Mouse (Mus musculus): ENCODE results near the gene Tmem88b. TPM values are rescaled to one million over a fixed set of nuclear protein-coding genes. Genes with fewer than 3 reads are reported as not detected.

Gene Tmem88b
- polyA plus RNA-seq, 1 experiment from 2014 or later = 1.2 TPM

GRCm38 (mm10) chr4:155772786-155773185 is 12.9 kb downstream of the Tmem88b start:
- Histone ChIP-seq H3K27ac (no peak overlapping the region), H3K9me3 (no peaks in the 10 kb centered on the region), H3K4me2 (peak overlapping the region; percentile 80; the same call in 1 of the 2 replicates), H3K4me1 (peaks cover 37% of the 10 kb centered on the region), H3K4me3 (0 out of 2 replicates have a peak overlapping the region, but pooled peaks have one; percentile 8), H3K36me3 (replicated peaks) (no peaks in the 10 kb centered on the region), H3K27me3 (replicated peaks) (peaks cover 20% of the 10 kb centered on the region), H3K9ac (no peak overlapping the region)
- ATAC-seq (replicated peaks) = no peak
- WGBS = 86% methylated on average over 13 of the region's 13 CpGs

GRCm38 (mm10) chr4:155771706-155772105 is 14.0 kb downstream of the Tmem88b start:
- Histone ChIP-seq H3K9ac (no peak overlapping the region), H3K36me3 (replicated peaks) (no peaks in the 10 kb centered on the region), H3K27me3 (replicated peaks) (peaks cover 20% of the 10 kb centered on the region), H3K4me2 (peak overlapping the region; percentile 12; the same call in 1 of the 2 replicates), H3K9me3 (no peaks in the 10 kb centered on the region), H3K4me3 (no peak overlapping the region), H3K27ac (no peak overlapping the region), H3K4me1 (peaks cover 37% of the 10 kb centered on the region)
- 88% methylated on average over 2 of the region's 2 CpGs for WGBS
- no peak for ATAC-seq (replicated peaks)

- Histone ChIP-seq H3K9ac (peak overlapping the region; percentile 64), H3K9me3 (no peaks in the 10 kb centered on the region), H3K4me3 (peak overlapping the region; percentile 46), H3K36me3 (replicated peaks) (no peaks in the 10 kb centered on the region), H3K27me3 (replicated peaks) (peaks cover 20% of the 10 kb centered on the region), H3K4me2 (peak overlapping the region; percentile 76), H3K4me1 (peaks cover 35% of the 10 kb centered on the region), H3K27ac (no peak overlapping the region)
- ATAC-seq (replicated peaks) = peak; percentile 24; the same call in 1 of the 2 replicates
- WGBS = 46% methylated on average over 24 of the region's 24 CpGs
Observed at GRCm38 (mm10) chr4:155770626-155771025, 15.0 kb downstream of the Tmem88b start.

- Histone ChIP-seq H3K4me3 (peak overlapping the region; percentile 46), H3K36me3 (replicated peaks) (no peaks in the 10 kb centered on the region), H3K4me2 (peak overlapping the region; percentile 76), H3K4me1 (peaks cover 29% of the 10 kb centered on the region), H3K27me3 (replicated peaks) (peaks cover 20% of the 10 kb centered on the region), H3K9ac (peak overlapping the region; percentile 64), H3K27ac (peak overlapping the region; percentile 67), H3K9me3 (no peaks in the 10 kb centered on the region)
- under 1% methylated on average over 39 of the region's 39 CpGs for WGBS
- ATAC-seq (replicated peaks) = peak; percentile 70
Observed at GRCm38 (mm10) chr4:155769880-155770512, 15.7 kb downstream of the Tmem88b start.

- Histone ChIP-seq H3K27me3 (replicated peaks) (peaks cover 20% of the 10 kb centered on the region), H3K4me3 (peak overlapping the region; percentile 46), H3K36me3 (replicated peaks) (no peaks in the 10 kb centered on the region), H3K4me2 (peak overlapping the region; percentile 76), H3K9me3 (no peaks in the 10 kb centered on the region), H3K4me1 (peaks cover 25% of the 10 kb centered on the region), H3K27ac (peak overlapping the region; percentile 67; the same call in 1 of the 2 replicates), H3K9ac (peak overlapping the region; percentile 64)
- ATAC-seq (replicated peaks) = no peak
- 65% methylated on average over 5 of the region's 5 CpGs for WGBS
Observed at GRCm38 (mm10) chr4:155769496-155769879, 16.2 kb downstream of the Tmem88b start.

GRCm38 (mm10) chr4:155762357-155762756 is 23.3 kb downstream of the Tmem88b start:
- no peak for ATAC-seq (replicated peaks)
- Histone ChIP-seq H3K27me3 (replicated peaks) (no peaks in the 10 kb centered on the region), H3K9ac (no peak overlapping the region), H3K4me2 (no peak overlapping the region), H3K4me1 (peaks cover 30% of the 10 kb centered on the region), H3K9me3 (no peaks in the 10 kb centered on the region), H3K27ac (no peak overlapping the region), H3K36me3 (replicated peaks) (no peaks in the 10 kb centered on the region), H3K4me3 (no peak overlapping the region)
- WGBS = 89% methylated on average over 3 of the region's 3 CpGs

GRCm38 (mm10) chr4:155761356-155762099 is 24.1 kb downstream of the Tmem88b start:
- Histone ChIP-seq H3K4me2 (peak overlapping the region; percentile 99), H3K4me1 (peaks cover 30% of the 10 kb centered on the region), H3K36me3 (replicated peaks) (no peaks in the 10 kb centered on the region), H3K9ac (peak overlapping the region; percentile 63), H3K4me3 (peak overlapping the region; percentile 96), H3K27me3 (replicated peaks) (no peaks in the 10 kb centered on the region), H3K27ac (peak overlapping the region; percentile 38), H3K9me3 (no peaks in the 10 kb centered on the region)
- ATAC-seq (replicated peaks) = peak; percentile 53; the same call in 1 of the 2 replicates
- WGBS = 2% methylated on average over 28 of the region's 28 CpGs

- WGBS = 2% methylated on average over 68 of the region's 68 CpGs
- H3K4me3 ChIP-seq = peak within 1 kb of the TSS; percentile 96
- H3K36me3 ChIP-seq (replicated peaks) = peaks cover 7% of the 10 kb centered on the region; the same call in 1 of the 2 replicates
- H3K9me3 ChIP-seq = no peaks in the 10 kb centered on the region
- H3K9ac ChIP-seq = peak within 1 kb of the TSS; percentile 84
- ATAC-seq (replicated peaks) = peak; percentile 96
- peak within 1 kb of the TSS; percentile 99 for H3K4me2 ChIP-seq
- no peaks in the 10 kb centered on the region for H3K27me3 ChIP-seq (replicated peaks)
- H3K4me1 ChIP-seq = peaks cover 30% of the 10 kb centered on the region
- H3K27ac ChIP-seq = peak within 1 kb of the TSS; percentile 77
Observed at GRCm38 (mm10) chr4:155760613-155761355, 24.9 kb downstream of the Tmem88b start, which contains the start of gene Atad3a. Gene Atad3a (minus strand): TSS chr4:155761093.

GRCm38 (mm10) chr4:155759862-155760612 is 25.6 kb downstream of the Tmem88b start:
- Histone ChIP-seq H3K9me3 (no peaks in the 10 kb centered on the region), H3K9ac (peak overlapping the region; percentile 84), H3K27ac (no peak overlapping the region), H3K4me3 (peak overlapping the region; percentile 96), H3K4me1 (peaks cover 30% of the 10 kb centered on the region), H3K27me3 (replicated peaks) (no peaks in the 10 kb centered on the region), H3K36me3 (replicated peaks) (peaks cover 13% of the 10 kb centered on the region; the same call in 1 of the 2 replicates), H3K4me2 (peak overlapping the region; percentile 99)
- no peak; the same call in none of the 2 replicates for ATAC-seq (replicated peaks)
- 4% methylated on average over 10 of the region's 10 CpGs for WGBS

- ATAC-seq (replicated peaks) = no peak
- H3K4me3 ChIP-seq = no peak overlapping the region
- no peak overlapping the region for H3K4me2 ChIP-seq
- H3K4me1 ChIP-seq = peaks cover 30% of the 10 kb centered on the region
- no peak overlapping the region for H3K9ac ChIP-seq
- peaks cover 36% of the 10 kb centered on the region for H3K36me3 ChIP-seq (replicated peaks)
- H3K9me3 ChIP-seq = no peaks in the 10 kb centered on the region
- no peaks in the 10 kb centered on the region for H3K27me3 ChIP-seq (replicated peaks)
- no peak overlapping the region for H3K27ac ChIP-seq
- 93% methylated on average over 12 of the region's 12 CpGs for WGBS
Observed at GRCm38 (mm10) chr4:155757011-155757410, 28.7 kb downstream of the Tmem88b start.

- 91% methylated on average over 17 of the region's 17 CpGs for WGBS
- no peaks in the 10 kb centered on the region for H3K27me3 ChIP-seq (replicated peaks)
- H3K9me3 ChIP-seq = no peaks in the 10 kb centered on the region
- peaks cover 48% of the 10 kb centered on the region for H3K36me3 ChIP-seq (replicated peaks)
- H3K4me3 ChIP-seq = no peak overlapping the region
- ATAC-seq (replicated peaks) = no peak
- H3K4me2 ChIP-seq = no peak overlapping the region
- no peaks in the 10 kb centered on the region for H3K4me1 ChIP-seq
- no peak overlapping the region for H3K9ac ChIP-seq
- no peak overlapping the region for H3K27ac ChIP-seq
Observed at GRCm38 (mm10) chr4:155746575-155747490, 38.8 kb downstream of the Tmem88b start.

All from midbrain, embryonic 15.5 days (tissue).